Comparison of ENCODE assay signal across 8 mouse cellular contexts in genomic region chr7:19270509-19271237, GRCm38 (mm10). TPM values are rescaled to one million over a fixed set of nuclear protein-coding genes. Genes with fewer than 3 reads are reported as not detected.
A peak's percentile ranks its signal among the peaks of the same experiment; 100 is the strongest.
DNase-seq lines count a peak whose midpoint lies in the region; ATAC-seq lines count a peak whose summit lies in the region.

No protein-coding gene starts in this region.

- H3K36me3 ChIP-seq in hindbrain, embryonic 14.5 days (replicated peaks; ENCODE audit: control insufficient read depth, insufficient read depth): 0 out of 2 replicates have a peak, but pooled peaks cover 11% of the 10 kb centered on the region

- 1% methylated on average over 17 of the region's 21 CpGs for WGBS in hindbrain, embryonic 14.5 days

- peak overlapping the region; percentile 73 for H3K4me3 ChIP-seq in hindbrain, embryonic 14.5 days (replicated peaks; ENCODE audit: low read length)

- DNase-seq in ovary, postnatal 36 days (ENCODE audit: low spot score): peak; percentile 24
- DNase-seq in ovary, postnatal 14 days (ENCODE audit: low spot score): no peak
- peak; percentile 36 for DNase-seq in embryo, embryonic 9.5 days (ENCODE audit: extremely low spot score)
- DNase-seq in hindbrain, embryonic 14.5 days (ENCODE audit: low spot score): no peak
- peak; percentile 51 for DNase-seq in lung, postnatal 10 days
- DNase-seq in thymus, postnatal 0 days (ENCODE audit: low spot score): peak; percentile 46
- no peak for DNase-seq in left cerebral cortex, postnatal 25 days (ENCODE audit: low spot score in 2 of 2)
- DNase-seq in adrenal gland, postnatal 4 days (ENCODE audit: low spot score in 2 of 2): no peak

- H3K4me1 ChIP-seq in hindbrain, embryonic 14.5 days (replicated peaks; ENCODE audit: control insufficient read depth, insufficient read depth, low read length): peaks cover 23% of the 10 kb centered on the region

- intact Hi-C loops in left cerebral cortex, postnatal 25 days (cut with DNase I): loop anchor here (1.0 kb wide), 1 partner anchor 42 kb away; the partner anchor contains the start of gene Opa3

- peak overlapping the region; percentile 86 for H3K27ac ChIP-seq in hindbrain, embryonic 14.5 days

- ATAC-seq in hindbrain, embryonic 14.5 days (ENCODE audit: low FRiP score): no peak; the same call in 1 of the 2 replicates

- peak overlapping the region; percentile 86 for H3K9ac ChIP-seq in hindbrain, embryonic 14.5 days

- H3K27me3 ChIP-seq in hindbrain, embryonic 14.5 days (ENCODE audit: control insufficient read depth, insufficient read depth, low read length): no peaks in the 10 kb centered on the region

- no peaks in the 10 kb centered on the region for H3K9me3 ChIP-seq in hindbrain, embryonic 14.5 days (ENCODE audit: control insufficient read depth, low read length)

- peak overlapping the region; percentile 89 for H3K4me2 ChIP-seq in hindbrain, embryonic 14.5 days (replicated peaks)

RNA-seq across cellular contexts. Expression of gene Vasp, which starts 0.9 kb away (rescaled TPM):
- polyA plus RNA-seq in hindbrain, embryonic 14.5 days (2014; fragmentation: Nextera tagmentation; extraction: Ambion mirVana): 32.7 and 35.3 TPM in 2 replicates
- polyA plus RNA-seq in thymus, postnatal 0 days (2015; fragmentation: Nextera tagmentation; extraction: Ambion mirVana): 74.3 and 75.3 TPM in 2 replicates
- 10 to 100 TPM; 13.1 to 14.3 TPM for total RNA-seq in left cerebral cortex, postnatal 25 days (2021)
- total RNA-seq in adrenal gland, postnatal 4 days (2021): 10 to 100 TPM; 83.7 to 89.3 TPM

RNA-seq across cellular contexts. Expression of gene Ppm1n, which starts 9.2 kb away (rescaled TPM):
- polyA plus RNA-seq in hindbrain, embryonic 14.5 days (2014; fragmentation: Nextera tagmentation; extraction: Ambion mirVana): 0.74 and 1.0 TPM in 2 replicates
- polyA plus RNA-seq in thymus, postnatal 0 days (2015; fragmentation: Nextera tagmentation; extraction: Ambion mirVana): 0.27 and 0.30 TPM in 2 replicates
- under 1 TPM in 1 of 2 experiments, not detected in 1; 0.55 TPM for total RNA-seq in left cerebral cortex, postnatal 25 days (2021)
- under 1 TPM in 1 of 2 experiments, not detected in 1; 0.39 TPM for total RNA-seq in adrenal gland, postnatal 4 days (2021)

RNA-seq across cellular contexts. Expression of gene Rtn2, which starts 11.8 kb away (rescaled TPM):
- polyA plus RNA-seq in hindbrain, embryonic 14.5 days (2014; fragmentation: Nextera tagmentation; extraction: Ambion mirVana): 106 and 112 TPM in 2 replicates
- 1.6 and 2.2 TPM in 2 replicates for polyA plus RNA-seq in thymus, postnatal 0 days (2015; fragmentation: Nextera tagmentation; extraction: Ambion mirVana)
- 100 to 1,000 TPM; 112 TPM for total RNA-seq in left cerebral cortex, postnatal 25 days (2021)
- total RNA-seq in adrenal gland, postnatal 4 days (2021): 10 to 100 TPM; 19.3 to 28.8 TPM

RNA-seq across cellular contexts. Expression of gene Fosb, which starts 39.2 kb away (rescaled TPM):
- polyA plus RNA-seq in hindbrain, embryonic 14.5 days (2014; fragmentation: Nextera tagmentation; extraction: Ambion mirVana): 0.12 TPM in 1 of 2 replicates, not detected in the other
- polyA plus RNA-seq in thymus, postnatal 0 days (2015; fragmentation: Nextera tagmentation; extraction: Ambion mirVana): 0.19 and 0.21 TPM in 2 replicates
- total RNA-seq in left cerebral cortex, postnatal 25 days (2021): 10 to 100 TPM; 21.0 to 26.0 TPM
- under 1 TPM; 0.85 to 0.98 TPM for total RNA-seq in adrenal gland, postnatal 4 days (2021)

RNA-seq across cellular contexts. Expression of gene Opa3, which starts 42.5 kb away (rescaled TPM):
- polyA plus RNA-seq in hindbrain, embryonic 14.5 days (2014; fragmentation: Nextera tagmentation; extraction: Ambion mirVana): 34.1 and 36.6 TPM in 2 replicates
- polyA plus RNA-seq in thymus, postnatal 0 days (2015; fragmentation: Nextera tagmentation; extraction: Ambion mirVana): 25.4 and 25.7 TPM in 2 replicates
- 10 to 100 TPM; 46.6 to 47.3 TPM for total RNA-seq in left cerebral cortex, postnatal 25 days (2021)
- total RNA-seq in adrenal gland, postnatal 4 days (2021): 10 to 100 TPM; 23.6 to 24.1 TPM

Comparison
In these comparisons a context has a peak if more than half of its experiments do, and no peak if none do; other contexts are left out.
1. DNase-seq: peak in ovary, postnatal 36 days (single experiment), embryo, embryonic 9.5 days (single experiment), lung, postnatal 10 days (single experiment) and thymus, postnatal 0 days (single experiment); none in ovary, postnatal 14 days (single experiment), hindbrain, embryonic 14.5 days (single experiment), left cerebral cortex, postnatal 25 days (0 of 2) and adrenal gland, postnatal 4 days (0 of 2).
2. RNA of gene Vasp, which starts 0.9 kb away (total RNA-seq): 83.7 to 89.3 TPM in adrenal gland, postnatal 4 days; 13.1 to 14.3 TPM in left cerebral cortex, postnatal 25 days; every median in the first group is over 4 times any median in the second.